Mouse (Mus musculus): ENCODE measurements around the gene Efemp2.
A peak's percentile ranks its signal among the peaks of the same experiment; 100 is the strongest.

DNA sequence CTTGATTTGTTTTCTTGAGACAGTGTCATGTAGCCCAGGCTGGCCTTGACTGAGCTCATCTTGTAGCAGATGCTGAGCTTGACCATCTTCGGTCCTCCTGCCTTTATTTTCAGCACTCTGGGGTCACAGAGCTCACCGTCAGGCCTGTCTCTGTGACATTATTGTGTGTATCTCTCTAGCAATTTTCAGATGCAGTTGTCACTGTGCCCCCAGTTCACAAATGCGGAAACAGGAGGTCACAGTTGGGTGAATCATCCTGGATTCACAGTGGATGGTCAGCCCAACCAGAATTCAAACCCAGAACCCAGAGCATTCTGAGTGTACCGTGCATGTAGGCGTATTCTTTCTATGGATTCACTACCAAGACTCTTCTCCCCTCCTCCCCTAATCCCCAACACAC, 28.0 kb upstream of the Efemp2 start:
- TF ChIP-seq CTCF (IDR thresholded peaks at IDR 0.05; ENCODE audit: control insufficient read depth, insufficient read depth, insufficient read length) = no peak
- no peak for TF ChIP-seq USF1 (IDR thresholded peaks at IDR 0.05; ENCODE audit: low read depth)
- no peak for TF ChIP-seq CEBPB (IDR thresholded peaks at IDR 0.05; ENCODE audit: low read depth)
- peak; percentile 89 for TF ChIP-seq MYOD1 (IDR thresholded peaks at IDR 0.05; ENCODE audit: control insufficient read depth, insufficient read length, low read depth)
- TF ChIP-seq FOSL1 (IDR thresholded peaks at IDR 0.05; ENCODE audit: insufficient read depth, low read length, poor library complexity, severe bottlenecking) = no peak

Measured in C2C12 (cell line).